Mouse (Mus musculus): ENCODE measurements around the gene Exoc2. TPM values are rescaled to one million over a fixed set of nuclear protein-coding genes. Genes with fewer than 3 reads are reported as not detected.
A peak's percentile ranks its signal among the peaks of the same experiment; 100 is the strongest.

Gene Exoc2
- polyA plus RNA-seq, 1 experiment from 2014 or later: 13.5 TPM

DNA sequence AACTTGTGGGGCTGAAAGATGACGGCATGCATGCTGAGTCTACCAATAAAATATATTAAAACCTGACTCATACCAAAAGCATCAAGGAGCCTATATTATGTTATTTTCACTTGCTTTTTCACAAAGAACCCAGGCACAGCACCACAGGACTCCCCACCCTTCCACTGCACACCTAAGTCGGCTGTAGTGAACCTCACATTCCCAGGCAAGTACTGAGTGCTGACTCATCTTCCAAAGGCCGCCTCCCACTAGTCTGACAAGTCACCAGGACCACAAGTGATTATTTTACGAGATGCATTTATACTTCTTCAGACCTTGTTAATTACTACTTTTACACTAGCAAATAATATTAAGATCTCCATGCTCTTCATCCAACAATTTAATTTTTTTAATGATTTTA lies 42.3 kb downstream of the Exoc2 start:
- peaks cover 43% of the 10 kb centered on the region for H3K4me1 ChIP-seq (replicated peaks)
- H3K27ac ChIP-seq: no peak overlapping the region
- H3K4me2 ChIP-seq: no peak overlapping the region
- H3K9ac ChIP-seq: no peak overlapping the region
- H3K4me3 ChIP-seq (replicated peaks): no peak overlapping the region
- DNase-seq: peak; percentile 24
- 45% methylated on average over 4 of the region's 4 CpGs for WGBS (ENCODE audit: insufficient replicate concordance)
- peak; percentile 87 for ATAC-seq (ENCODE audit: low read depth)
- H3K27me3 ChIP-seq: no peaks in the 10 kb centered on the region
- no peaks in the 10 kb centered on the region for H3K9me3 ChIP-seq (replicated peaks)
- peaks cover 15% of the 10 kb centered on the region for H3K36me3 ChIP-seq

DNA sequence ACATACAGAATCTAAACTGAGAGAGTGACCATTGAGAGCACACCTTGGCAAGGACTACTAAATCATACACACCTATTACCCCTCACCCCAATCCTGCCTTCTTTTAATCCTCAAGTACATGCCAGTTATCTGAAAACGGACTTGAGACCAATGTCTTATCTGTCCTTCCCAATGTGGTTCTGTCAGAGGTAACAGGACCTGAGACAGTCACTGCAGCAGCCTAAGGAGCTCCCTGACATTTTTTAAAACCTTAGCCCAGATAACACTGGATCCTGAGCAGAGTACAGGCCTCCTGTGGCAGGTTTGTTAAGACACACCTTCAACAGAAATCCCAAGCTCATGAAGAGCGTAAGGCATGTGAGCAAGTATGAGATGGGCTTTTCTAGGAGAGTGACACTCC lies 44.8 kb downstream of the Exoc2 start:
- no peak overlapping the region for H3K4me2 ChIP-seq
- H3K9ac ChIP-seq: no peak overlapping the region
- no peak overlapping the region for H3K4me3 ChIP-seq (replicated peaks)
- no peaks in the 10 kb centered on the region for H3K9me3 ChIP-seq (replicated peaks)
- peaks cover 16% of the 10 kb centered on the region for H3K36me3 ChIP-seq
- DNase-seq (no peak), ATAC-seq (ENCODE audit: low read depth) (peak; percentile 80)
- WGBS (ENCODE audit: insufficient replicate concordance): 28% methylated on average over 2 of the region's 2 CpGs
- H3K27ac ChIP-seq: peak overlapping the region; percentile 65
- peaks cover 43% of the 10 kb centered on the region for H3K4me1 ChIP-seq (replicated peaks)
- H3K27me3 ChIP-seq: no peaks in the 10 kb centered on the region

DNA sequence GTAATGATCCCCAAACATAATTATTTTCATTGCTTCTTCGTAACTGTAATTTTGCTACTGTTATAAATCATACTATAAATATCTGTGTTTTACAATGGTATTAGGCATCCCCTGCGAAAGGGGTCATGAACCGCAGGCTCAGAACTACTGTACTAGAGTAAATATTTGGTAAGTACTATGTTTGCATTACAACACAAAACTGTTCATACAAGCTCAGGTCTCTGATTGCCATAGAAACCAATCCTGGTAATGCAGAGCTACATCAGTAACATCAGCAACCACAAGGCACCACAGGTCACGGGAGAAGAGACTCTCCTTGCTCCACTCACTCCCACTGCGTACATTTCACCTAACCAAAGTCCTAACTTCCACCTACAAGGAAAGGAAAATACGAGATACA lies 49.6 kb downstream of the Exoc2 start:
- ATAC-seq (ENCODE audit: low read depth): 0 out of 2 replicates have a peak, but pooled peaks have one; percentile 22
- Histone ChIP-seq H3K9ac (no peak overlapping the region), H3K27me3 (no peaks in the 10 kb centered on the region), H3K9me3 (replicated peaks) (no peaks in the 10 kb centered on the region), H3K4me2 (no peak overlapping the region), H3K36me3 (peaks cover 16% of the 10 kb centered on the region), H3K4me3 (replicated peaks) (no peak overlapping the region), H3K4me1 (replicated peaks) (peaks cover 12% of the 10 kb centered on the region), H3K27ac (no peak overlapping the region)
- 73% methylated on average over 6 of the region's 6 CpGs for WGBS (ENCODE audit: insufficient replicate concordance)
- DNase-seq: no peak

DNA sequence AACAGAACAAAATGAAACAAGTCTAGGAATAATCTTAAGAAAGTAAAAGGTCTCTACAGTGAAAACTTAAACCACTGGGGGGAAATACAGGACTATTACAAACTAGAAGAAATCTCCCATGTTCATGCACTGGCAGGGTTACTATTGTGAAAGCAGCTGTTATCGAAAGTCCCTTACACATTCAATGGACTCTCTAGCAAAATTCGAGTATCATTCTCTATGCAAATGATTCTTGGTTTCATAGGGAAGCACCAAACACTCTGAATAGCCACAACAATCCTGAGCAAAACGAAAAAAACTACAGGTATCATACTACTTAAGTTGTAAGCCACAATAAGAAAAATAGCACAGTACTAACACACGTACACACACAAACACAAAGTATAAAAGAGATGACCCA lies 52.0 kb downstream of the Exoc2 start:
- Histone ChIP-seq H3K27me3 (no peaks in the 10 kb centered on the region), H3K4me1 (replicated peaks) (no peaks in the 10 kb centered on the region), H3K4me3 (replicated peaks) (no peak overlapping the region), H3K9ac (no peak overlapping the region), H3K27ac (no peak overlapping the region), H3K9me3 (replicated peaks) (no peaks in the 10 kb centered on the region), H3K36me3 (peaks cover 13% of the 10 kb centered on the region), H3K4me2 (no peak overlapping the region)
- 78% methylated on average over 4 of the region's 4 CpGs for WGBS (ENCODE audit: insufficient replicate concordance)
- DNase-seq: no peak
- no peak for ATAC-seq (ENCODE audit: low read depth)

DNA sequence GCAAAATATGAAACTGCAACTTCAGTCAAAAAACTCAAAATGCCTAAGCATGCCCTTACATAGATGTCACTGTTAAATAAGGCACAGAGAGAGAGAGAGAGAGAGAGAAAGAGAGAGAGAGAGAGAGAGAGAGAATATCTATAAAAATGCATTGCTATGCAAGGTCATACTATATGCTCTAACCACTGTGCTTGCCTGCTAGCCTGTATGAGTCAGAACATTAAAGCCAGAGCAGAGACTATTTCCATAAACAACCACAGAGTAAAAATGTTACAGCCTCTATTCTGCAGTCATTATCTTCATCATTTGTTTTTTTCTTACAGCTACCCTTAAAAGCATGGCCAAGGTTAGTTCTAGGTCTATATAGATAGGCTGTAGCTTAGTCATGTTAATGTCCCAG lies 60.1 kb downstream of the Exoc2 start:
- Histone ChIP-seq H3K27me3 (no peaks in the 10 kb centered on the region), H3K4me1 (replicated peaks) (peaks cover 15% of the 10 kb centered on the region), H3K4me3 (replicated peaks) (no peak overlapping the region), H3K27ac (no peak overlapping the region), H3K9me3 (replicated peaks) (no peaks in the 10 kb centered on the region), H3K4me2 (no peak overlapping the region), H3K36me3 (peaks cover 6% of the 10 kb centered on the region; the same call in 1 of the 2 replicates), H3K9ac (no peak overlapping the region)
- DNase-seq (no peak), ATAC-seq (ENCODE audit: low read depth) (no peak)

DNA sequence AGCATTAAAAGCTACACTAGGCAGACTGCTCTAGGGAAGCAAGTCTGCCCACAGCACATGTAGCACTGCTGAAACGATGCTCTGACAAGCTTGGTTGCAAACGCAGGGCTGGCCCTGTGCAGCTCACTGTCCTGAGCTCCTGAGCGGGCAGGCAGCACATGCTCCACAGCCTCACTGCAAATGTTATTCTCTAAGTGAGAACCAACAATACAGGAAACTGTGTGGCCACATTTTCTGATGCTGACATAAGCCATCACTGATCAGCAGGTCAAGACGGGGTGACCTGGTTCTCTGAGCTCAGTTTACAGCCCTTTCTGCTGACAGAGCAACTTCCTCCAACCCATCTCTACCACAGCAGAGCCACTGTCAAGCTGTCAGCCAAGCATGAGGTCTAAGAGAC lies 60.9 kb downstream of the Exoc2 start:
- DNase-seq: no peak
- ATAC-seq (ENCODE audit: low read depth): no peak
- Histone ChIP-seq H3K9ac (no peak overlapping the region), H3K9me3 (replicated peaks) (no peaks in the 10 kb centered on the region), H3K27me3 (no peaks in the 10 kb centered on the region), H3K36me3 (peaks cover 6% of the 10 kb centered on the region; the same call in 1 of the 2 replicates), H3K4me1 (replicated peaks) (peaks cover 15% of the 10 kb centered on the region), H3K27ac (no peak overlapping the region), H3K4me2 (no peak overlapping the region), H3K4me3 (replicated peaks) (no peak overlapping the region)
- WGBS (ENCODE audit: insufficient replicate concordance): 37% methylated on average over 4 of the region's 4 CpGs

DNA sequence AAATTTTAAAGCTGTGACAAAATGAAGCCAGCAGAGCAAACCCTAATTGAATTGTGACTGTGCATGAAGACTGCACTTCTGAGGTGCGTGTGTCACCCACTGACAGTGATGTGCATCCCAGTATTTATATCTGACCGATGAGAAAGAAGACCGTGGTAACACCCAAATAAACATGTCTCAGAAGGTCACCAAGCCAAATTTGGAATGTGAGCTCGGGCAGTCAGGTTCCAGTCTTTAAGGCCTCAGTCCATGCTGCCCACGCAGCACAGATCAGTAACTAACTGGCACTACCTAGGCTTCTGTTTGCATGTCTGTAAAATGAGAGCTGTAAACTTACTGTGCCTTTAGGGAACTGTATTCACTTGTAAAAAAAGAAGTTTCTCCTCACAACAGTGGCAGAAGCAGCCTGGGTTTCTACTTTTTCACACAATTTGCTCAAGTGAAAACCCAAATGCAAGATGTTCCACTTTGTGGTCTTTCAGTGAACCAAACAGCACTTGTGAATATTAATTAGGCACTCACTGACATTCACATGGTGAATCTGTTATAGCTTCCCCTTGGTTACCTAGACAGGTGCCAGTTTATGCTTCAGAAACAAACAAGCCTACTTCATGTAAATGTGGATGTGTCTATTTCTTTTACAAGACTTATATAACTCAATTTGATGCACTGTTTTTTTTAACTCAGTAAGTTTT lies 61.8 kb downstream of the Exoc2 start:
- Histone ChIP-seq H3K4me1 (replicated peaks) (peaks cover 15% of the 10 kb centered on the region), H3K4me2 (no peak overlapping the region), H3K4me3 (replicated peaks) (no peak overlapping the region), H3K9me3 (replicated peaks) (no peaks in the 10 kb centered on the region), H3K27ac (no peak overlapping the region), H3K36me3 (peaks cover 6% of the 10 kb centered on the region; the same call in 1 of the 2 replicates), H3K27me3 (no peaks in the 10 kb centered on the region), H3K9ac (no peak overlapping the region)
- DNase-seq (no peak), ATAC-seq (ENCODE audit: low read depth) (no peak)
- WGBS (ENCODE audit: insufficient replicate concordance): 83% methylated on average over 5 of the region's 5 CpGs

DNA sequence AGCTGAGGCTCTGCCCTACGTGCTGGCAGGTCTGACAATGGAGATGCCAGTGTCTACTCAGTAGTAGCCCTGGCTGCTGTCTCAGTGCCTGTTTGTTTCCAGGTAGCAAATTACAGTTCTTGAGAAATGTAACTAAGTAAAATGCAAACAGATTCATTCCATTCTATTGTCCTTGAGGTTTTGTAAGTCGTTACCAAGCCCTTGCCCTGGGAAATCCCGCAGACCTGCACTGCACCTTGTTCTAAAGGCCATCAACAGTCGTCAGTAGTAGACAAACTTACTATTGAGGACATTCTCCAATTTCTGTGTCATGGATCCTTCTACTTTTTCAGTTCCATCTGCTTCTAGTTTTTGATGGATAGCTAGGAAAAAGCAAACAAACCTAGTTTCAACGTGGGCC lies 63.0 kb downstream of the Exoc2 start:
- H3K27me3 ChIP-seq: no peaks in the 10 kb centered on the region
- H3K36me3 ChIP-seq: peaks cover 6% of the 10 kb centered on the region; the same call in 1 of the 2 replicates
- DNase-seq (no peak), ATAC-seq (ENCODE audit: low read depth) (no peak)
- no peaks in the 10 kb centered on the region for H3K9me3 ChIP-seq (replicated peaks)
- H3K4me1 ChIP-seq (replicated peaks): peaks cover 15% of the 10 kb centered on the region
- H3K4me2 ChIP-seq: no peak overlapping the region
- WGBS (ENCODE audit: insufficient replicate concordance): 77% methylated on average over 5 of the region's 5 CpGs
- no peak overlapping the region for H3K4me3 ChIP-seq (replicated peaks)
- H3K9ac ChIP-seq: no peak overlapping the region
- no peak overlapping the region for H3K27ac ChIP-seq

DNA sequence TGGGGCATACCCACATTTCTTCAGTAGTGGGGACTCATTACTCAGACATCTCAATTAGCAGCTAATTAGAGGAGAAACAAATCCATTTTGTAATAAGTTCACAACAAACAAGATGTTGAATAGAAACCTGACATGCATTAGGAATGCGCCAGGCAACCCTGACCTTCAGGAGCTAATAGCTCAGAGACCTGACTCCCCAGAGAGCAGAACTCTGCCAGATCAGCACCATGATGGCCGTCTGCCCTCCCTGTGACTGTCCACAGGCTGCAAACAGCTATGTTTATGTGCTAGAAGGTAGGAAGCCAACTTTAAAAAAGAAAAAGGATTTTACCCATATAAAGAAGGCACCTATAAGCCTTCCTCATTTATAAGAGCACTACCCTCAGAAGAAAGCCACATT lies 71.6 kb downstream of the Exoc2 start:
- no peak for ATAC-seq (ENCODE audit: low read depth)
- no peaks in the 10 kb centered on the region for H3K9me3 ChIP-seq (replicated peaks)
- 63% methylated on average over 2 of the region's 2 CpGs for WGBS (ENCODE audit: insufficient replicate concordance)
- no peaks in the 10 kb centered on the region for H3K27me3 ChIP-seq
- no peak overlapping the region for H3K4me3 ChIP-seq (replicated peaks)
- no peak overlapping the region for H3K27ac ChIP-seq
- peaks cover 25% of the 10 kb centered on the region for H3K36me3 ChIP-seq
- H3K4me1 ChIP-seq (replicated peaks): no peaks in the 10 kb centered on the region
- H3K4me2 ChIP-seq: no peak overlapping the region
- H3K9ac ChIP-seq: no peak overlapping the region
- no peak for DNase-seq

DNA sequence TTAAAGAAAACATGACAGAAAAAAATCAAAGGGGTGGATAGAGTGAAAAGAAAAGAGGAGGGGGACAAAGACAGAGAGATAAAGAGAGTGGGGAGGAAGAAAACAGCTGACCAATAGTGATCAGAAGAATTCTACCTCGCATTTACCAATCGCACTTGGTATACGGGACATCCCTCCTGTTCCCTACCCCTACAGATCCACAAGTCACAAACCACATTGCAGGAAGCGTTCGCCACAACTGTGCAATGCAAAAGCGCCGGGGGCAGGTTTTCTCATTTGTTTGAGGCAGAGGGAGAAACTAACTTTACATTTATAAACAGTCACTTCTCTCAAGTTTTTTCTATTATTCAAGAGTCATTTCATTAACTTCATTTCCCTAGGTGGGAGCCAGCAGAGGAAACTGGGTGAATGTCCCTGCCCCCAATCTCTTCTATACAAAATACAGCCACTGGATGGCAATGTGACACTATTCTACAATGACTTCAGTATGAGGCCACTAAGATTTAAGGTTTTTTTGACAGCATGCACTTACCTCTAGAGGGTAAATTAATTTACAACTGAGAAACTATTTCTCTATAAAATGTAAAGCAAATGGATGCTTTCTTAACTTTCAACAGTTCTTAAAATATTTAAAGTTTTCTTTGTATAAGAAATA lies 72.4 kb downstream of the Exoc2 start:
- no peak overlapping the region for H3K4me2 ChIP-seq
- no peaks in the 10 kb centered on the region for H3K4me1 ChIP-seq (replicated peaks)
- no peak overlapping the region for H3K4me3 ChIP-seq (replicated peaks)
- peaks cover 25% of the 10 kb centered on the region for H3K36me3 ChIP-seq
- DNase-seq (no peak), ATAC-seq (ENCODE audit: low read depth) (no peak)
- no peak overlapping the region for H3K9ac ChIP-seq
- no peak overlapping the region for H3K27ac ChIP-seq
- 68% methylated on average over 7 of the region's 7 CpGs for WGBS (ENCODE audit: insufficient replicate concordance)
- no peaks in the 10 kb centered on the region for H3K27me3 ChIP-seq
- H3K9me3 ChIP-seq (replicated peaks): no peaks in the 10 kb centered on the region

DNA sequence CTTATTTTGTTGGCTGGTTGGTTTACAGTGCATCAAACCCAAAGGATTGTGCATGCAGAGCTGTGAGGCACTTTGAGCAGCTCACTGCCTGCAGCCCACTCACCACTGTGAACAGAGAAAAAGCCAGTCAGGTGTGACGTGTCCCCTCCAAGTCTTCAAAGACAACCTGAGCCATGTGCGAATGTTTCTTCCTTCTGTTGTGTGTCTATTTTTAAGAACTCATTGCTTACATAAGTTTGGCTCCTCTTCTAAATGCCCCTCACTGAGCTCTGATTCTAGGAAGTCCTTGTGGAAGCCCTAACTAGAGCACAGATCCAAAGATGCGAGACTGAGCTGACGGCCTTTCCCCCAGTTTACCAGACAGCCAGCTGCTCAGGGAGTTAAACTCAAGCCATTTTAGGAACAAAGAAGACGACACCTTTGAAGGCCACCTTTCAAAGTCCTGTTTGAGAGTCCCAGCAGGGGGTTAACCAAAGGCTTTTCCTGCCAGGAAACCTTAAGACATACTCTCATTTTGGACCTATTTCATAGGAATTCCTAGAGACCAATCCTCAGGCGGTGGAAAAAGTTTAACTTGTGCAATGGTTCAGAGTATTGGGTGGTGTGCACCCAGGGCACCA lies 79.8 kb downstream of the Exoc2 start:
- 74% methylated on average over 6 of the region's 6 CpGs for WGBS (ENCODE audit: insufficient replicate concordance)
- Histone ChIP-seq H3K9me3 (replicated peaks) (no peaks in the 10 kb centered on the region), H3K9ac (no peak overlapping the region), H3K36me3 (peaks cover 2% of the 10 kb centered on the region; the same call in 1 of the 2 replicates), H3K4me1 (replicated peaks) (no peaks in the 10 kb centered on the region), H3K27me3 (no peaks in the 10 kb centered on the region), H3K4me3 (replicated peaks) (no peak overlapping the region), H3K27ac (no peak overlapping the region), H3K4me2 (no peak overlapping the region)
- no peak for DNase-seq
- no peak for ATAC-seq (ENCODE audit: low read depth)

All from liver, embryonic 13.5 days (tissue).